Mouse (Mus musculus) kidney, adult 2 months (tissue): ENCODE measurements at regions not wholly inside any gene's neighbourhood (a gene's known extent, or its start where the extent isn't known, plus 50 kb on each side); places are given as distances from the start of the nearest gene placed in this dataset.
A peak's percentile ranks its signal among the peaks of the same experiment; 100 is the strongest.

Source experiments
- DNase-seq: peaks from one replicate; pipeline ENCODE4 v3.0.0; 2021
- H3K27ac ChIP-seq: fragments of 200-500 bp; 2 replicates; pipeline ENCODE4 v1.5.1; 2012; ENCODE audit warnings: low read depth, low read length, control low read depth, inconsistent platforms; ENCODE audit not compliant: insufficient read depth
- H3K27me3 ChIP-seq: fragments of 200-500 bp; replicated peaks from 2 replicates; pipeline ENCODE4 v1.6.1; 2012; ENCODE audit warnings: mild to moderate bottlenecking, moderate library complexity, low read length, inconsistent platforms; ENCODE audit not compliant: control insufficient read depth, insufficient read depth
- H3K36me3 ChIP-seq: fragments of 200-500 bp; 2 replicates; pipeline ENCODE4 v1.6.1; 2012; ENCODE audit warnings: mild to moderate bottlenecking, moderate library complexity, low read length, inconsistent platforms; ENCODE audit not compliant: control insufficient read depth, insufficient read depth
- H3K4me1 ChIP-seq: fragments of 200-500 bp; 2 replicates; pipeline ENCODE4 v1.6.1; 2011; ENCODE audit warnings: low read length; ENCODE audit not compliant: control insufficient read depth, insufficient read depth
- H3K4me3 ChIP-seq: fragments of 200-500 bp; 2 replicates; pipeline ENCODE4 v1.5.1; 2011; ENCODE audit warnings: mild to moderate bottlenecking, low read depth, low read length, control low read depth; ENCODE audit not compliant: insufficient read depth
- CTCF ChIP-seq: fragments of 200-500 bp; conservative IDR thresholded peaks from 2 replicates; pipeline ENCODE4 v1.5.1; 2011; ENCODE audit warnings: low read depth, mild to moderate bottlenecking, control low read depth, low read length, moderate library complexity, mixed read lengths; ENCODE audit not compliant: insufficient read depth, insufficient read length
- POLR2A ChIP-seq: fragments of 200-500 bp; IDR thresholded peaks from one replicate; pipeline ENCODE4 v1.6.1; 2011; ENCODE audit warnings: low read depth, low read length, control low read depth
- WGBS: fragments of 180-500 bp; shearing (Covaris S2); methylation state at CpG from one replicate; pipeline ENCODE4 v1.1.7; 2018; 5-methylcytosine and 5-hydroxymethylcytosine counted together

DNA sequence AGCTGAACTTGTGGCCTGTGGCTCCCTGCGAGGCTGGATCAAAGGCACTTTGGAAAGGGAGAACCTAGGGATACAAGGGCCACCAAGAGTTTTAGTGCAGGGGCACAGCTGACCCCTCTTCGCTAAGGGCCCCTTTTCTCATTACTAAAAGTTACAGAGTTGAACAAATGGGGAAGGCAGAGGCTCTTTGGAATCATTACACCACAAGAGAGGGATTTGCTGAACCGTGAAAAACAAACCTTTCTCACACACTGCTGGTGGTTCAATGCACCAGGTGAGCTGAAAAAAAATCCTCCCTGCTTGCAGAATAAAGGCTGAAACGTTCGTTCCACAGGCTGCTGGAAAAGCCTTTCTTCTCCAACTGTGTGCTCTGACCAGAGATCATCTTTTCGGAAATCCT, 50.2 kb upstream of the Ncam1 start:
- no peak overlapping the region for H3K27ac ChIP-seq
- H3K4me1 ChIP-seq: peaks cover 6% of the 10 kb centered on the region; the same call in 1 of the 2 replicates
- DNase-seq: peak; percentile 28
- H3K4me3 ChIP-seq: no peak overlapping the region
- no peak for TF ChIP-seq CTCF
- TF ChIP-seq POLR2A: no peak
- H3K27me3 ChIP-seq: no peaks in the 10 kb centered on the region
- WGBS: 18% methylated on average over 6 of the region's 6 CpGs
- no peaks in the 10 kb centered on the region for H3K36me3 ChIP-seq
